Mouse (Mus musculus) spleen, postnatal 14 days (tissue): Measurements from ENCODE around the gene Ube4a.

Experiments
- DNase-seq, 2 experiments: peaks; one replicate each; pipeline ENCODE4 v3.0.0; 2021 to 2022; ENCODE audit warnings: low spot score in 2 of 2

Gene Ube4a

GRCm38 (mm10) chr9:44900402-44900801 lies 65.0 kb downstream of the Ube4a start:
- peak in 1 of 2 experiments; percentile 15 for DNase-seq

DNA sequence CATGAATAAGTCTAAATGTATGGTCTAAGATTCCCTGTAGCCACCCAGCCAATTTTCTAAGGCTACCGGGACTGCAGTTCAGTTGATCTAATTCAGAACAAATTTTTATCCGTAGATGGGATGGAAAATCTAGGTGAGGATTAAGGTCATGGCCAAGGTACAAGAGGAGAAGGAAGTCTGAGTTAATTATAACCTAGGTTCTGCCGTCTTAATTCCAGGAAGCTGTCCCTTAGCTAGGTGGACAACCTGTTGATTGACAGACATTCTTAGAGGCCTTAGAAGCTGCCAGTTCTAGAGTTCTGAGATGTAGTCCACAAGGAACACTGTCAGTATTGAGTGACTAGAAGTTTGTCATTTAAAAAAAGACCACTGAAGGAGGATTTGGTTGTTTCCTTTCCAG lies 65.7 kb downstream of the Ube4a start:
- DNase-seq, result no peak

GRCm38 (mm10) chr9:44897024-44897423 lies 68.4 kb downstream of the Ube4a start:
- DNase-seq, result no peak

- DNase-seq, result no peak
Observed at GRCm38 (mm10) chr9:44892664-44893063, 72.7 kb downstream of the Ube4a start.

- DNase-seq, result no peak
Observed at GRCm38 (mm10) chr9:44891210-44891609, 74.2 kb downstream of the Ube4a start.

DNA sequence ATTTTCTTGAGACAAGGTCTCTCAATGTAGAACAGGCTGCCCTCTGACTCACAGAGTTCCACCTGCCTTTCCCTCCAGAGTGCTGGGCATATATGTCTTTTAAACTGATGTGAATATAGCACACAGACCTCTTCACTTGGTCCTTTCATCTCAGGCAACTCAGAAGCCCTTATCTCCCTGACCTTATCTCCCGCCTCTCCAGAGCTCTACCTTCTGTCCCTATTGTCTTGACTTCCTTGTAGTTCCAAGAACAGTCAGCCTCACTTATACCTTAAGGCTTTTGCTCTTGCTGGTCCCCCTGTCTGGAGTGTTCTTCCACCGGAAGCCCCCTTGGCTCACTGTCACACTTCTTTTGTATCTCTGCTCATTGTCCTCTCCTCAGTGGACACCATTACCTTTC lies 75.3 kb downstream of the Ube4a start:
- DNase-seq, result no peak

GRCm38 (mm10) chr9:44888114-44888624 lies 77.2 kb downstream of the Ube4a start:
- no peak for DNase-seq

- no peak for DNase-seq
Observed at GRCm38 (mm10) chr9:44882981-44883569, 82.3 kb downstream of the Ube4a start.

- peak; percentile 24 to 42 for DNase-seq
Observed at GRCm38 (mm10) chr9:44882436-44882980, 82.9 kb downstream of the Ube4a start.

- peak; percentile 46 to 62 for DNase-seq
Observed at GRCm38 (mm10) chr9:44881941-44882435, 83.4 kb downstream of the Ube4a start.

DNA sequence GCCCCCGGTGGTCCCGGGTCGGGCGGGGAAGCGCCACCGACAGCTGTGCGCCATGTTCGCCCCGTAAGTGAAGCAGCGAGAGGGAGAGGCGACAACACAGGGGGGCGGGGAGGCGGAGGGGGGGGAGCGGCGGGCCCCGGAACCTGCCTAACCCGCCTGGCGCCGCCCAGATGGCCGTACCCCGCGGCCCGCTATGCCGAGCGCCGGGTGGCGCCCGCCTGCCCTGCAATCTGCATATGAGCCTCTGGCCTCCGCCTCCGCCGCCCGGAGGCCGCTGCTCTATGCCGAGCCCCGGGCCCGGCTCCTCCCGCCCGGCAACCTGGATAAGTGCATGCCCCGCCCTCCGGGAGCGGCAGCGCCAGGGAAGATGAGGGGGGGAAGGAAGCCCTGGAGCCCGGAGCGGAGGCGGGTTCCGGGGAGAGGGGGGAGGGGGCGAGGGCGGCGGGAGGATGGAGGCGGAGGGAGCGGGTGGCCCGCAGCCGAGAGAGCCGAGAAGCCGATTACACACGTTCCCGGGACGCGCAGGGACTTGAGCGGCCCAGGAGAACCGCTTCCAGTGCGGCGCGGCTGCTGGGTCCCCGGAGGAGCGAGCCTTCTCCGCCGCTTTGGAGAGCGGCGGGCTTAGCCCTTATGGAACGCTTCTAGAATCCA lies 84.1 kb downstream of the Ube4a start, which contains the start of gene Kmt2a:
Gene Kmt2a (minus strand): TSS at position 76 of the 651 bp plus-strand sequence.
- peak; percentile 96 to 97 for DNase-seq

DNA sequence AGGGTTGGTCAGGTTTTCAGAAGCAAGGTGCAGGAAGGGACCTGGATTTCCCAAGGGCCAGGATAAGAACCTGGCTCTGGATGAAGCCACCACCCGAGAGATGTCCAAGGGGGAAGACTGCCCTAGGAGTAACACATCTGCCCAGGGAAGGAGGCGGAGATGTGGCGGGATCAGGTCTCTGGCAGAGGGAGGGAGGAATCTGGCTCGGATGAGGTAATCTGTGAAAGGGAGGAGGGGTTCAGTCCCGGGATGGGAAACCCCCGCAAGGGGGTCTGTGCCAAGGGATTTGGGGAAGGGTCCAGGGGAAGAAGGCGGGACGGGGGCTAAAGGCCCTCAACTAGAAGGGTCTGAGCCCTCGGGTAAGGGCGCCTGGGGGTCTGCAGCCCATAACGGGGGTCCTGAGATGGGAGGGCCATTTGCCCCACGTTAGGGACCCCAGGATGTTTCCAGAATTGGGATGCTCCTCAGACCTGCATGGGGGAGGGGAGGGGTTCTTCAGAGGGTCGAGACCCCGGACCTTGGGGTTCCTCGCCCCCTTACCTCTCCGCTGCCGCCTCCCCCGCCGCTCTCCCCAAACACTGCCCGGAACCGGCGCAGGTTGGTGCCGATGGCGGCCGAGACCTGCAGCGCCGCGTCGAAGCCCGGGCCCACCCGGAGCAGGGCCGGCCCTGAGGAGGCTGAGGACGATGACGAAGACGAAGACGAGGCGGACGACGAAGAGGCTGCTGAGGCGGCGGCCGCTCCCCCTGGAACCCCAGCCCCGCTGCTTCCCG lies 84.9 kb downstream of the Ube4a start:
- DNase-seq, result peak in 1 of 2 experiments; percentile 25

DNA sequence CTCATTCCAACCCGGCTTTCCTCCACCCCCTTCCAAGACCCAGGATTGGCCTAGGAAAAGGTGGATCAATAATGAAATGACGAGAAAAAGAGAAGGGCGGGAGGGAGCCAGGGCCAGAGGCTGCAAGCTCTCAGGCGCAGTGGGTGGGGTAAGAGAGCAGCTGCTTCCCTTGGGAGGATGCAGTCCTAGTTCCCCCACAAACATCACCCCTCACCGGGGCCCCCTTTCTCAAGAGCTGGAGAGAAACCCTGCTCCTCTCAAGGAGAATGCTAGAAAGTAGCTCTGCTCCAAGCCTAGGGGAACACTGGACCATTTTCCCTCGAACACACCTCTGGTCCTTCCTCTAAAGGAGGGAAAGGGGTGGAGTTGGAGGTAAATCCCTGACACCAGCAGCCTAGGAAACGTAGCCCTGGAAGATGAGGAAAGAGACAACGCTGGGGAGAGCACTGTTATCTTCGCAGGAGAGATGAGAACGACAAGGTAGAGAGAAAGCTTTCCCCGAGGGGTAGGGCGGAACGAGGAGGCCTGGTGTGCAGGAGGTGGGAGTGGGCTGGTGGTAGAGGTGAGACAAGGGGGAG lies 85.6 kb downstream of the Ube4a start:
- DNase-seq, result peak in 1 of 2 experiments; percentile 25

GRCm38 (mm10) chr9:44878776-44879500 lies 86.5 kb downstream of the Ube4a start:
- DNase-seq, result no peak

DNA sequence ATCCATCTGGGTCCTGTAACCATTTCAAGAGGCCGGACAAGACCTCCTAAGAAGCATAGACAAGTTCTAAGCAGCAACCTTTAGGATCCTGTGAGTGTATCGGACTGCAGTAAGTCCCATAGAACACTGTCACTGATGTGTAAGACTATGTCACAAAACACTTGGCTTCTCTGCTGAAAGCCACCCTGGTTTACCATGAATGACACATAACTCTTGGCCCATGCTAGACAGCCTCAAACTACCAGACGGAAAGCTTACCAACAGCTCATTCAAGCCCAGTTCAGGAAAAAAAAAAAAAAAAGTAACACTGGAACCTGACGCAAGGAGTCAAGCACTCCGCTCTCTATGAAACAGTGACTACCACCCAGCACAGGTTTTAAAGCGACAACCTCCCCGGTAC lies 87.7 kb downstream of the Ube4a start:
- no peak for DNase-seq

DNA sequence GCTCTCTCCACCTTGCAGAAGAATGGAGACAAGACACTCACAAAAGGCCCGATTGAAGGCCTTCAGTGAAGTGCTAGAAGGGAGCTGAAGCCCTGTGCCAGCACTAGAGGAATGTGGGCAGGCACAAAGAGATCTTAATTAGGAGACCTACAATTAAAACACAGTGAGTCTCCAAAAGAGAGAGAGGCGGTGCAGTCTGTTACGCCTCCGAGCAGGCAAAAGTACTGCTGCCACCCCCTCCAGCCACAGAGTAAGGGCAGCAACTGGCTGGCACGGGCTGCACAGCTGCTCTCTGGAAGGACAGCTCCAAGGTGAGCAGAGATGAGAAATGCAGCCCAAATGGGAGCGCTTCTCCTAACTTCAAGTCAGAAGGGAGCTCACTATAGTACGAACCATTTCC lies 89.9 kb downstream of the Ube4a start:
- no peak for DNase-seq

DNA sequence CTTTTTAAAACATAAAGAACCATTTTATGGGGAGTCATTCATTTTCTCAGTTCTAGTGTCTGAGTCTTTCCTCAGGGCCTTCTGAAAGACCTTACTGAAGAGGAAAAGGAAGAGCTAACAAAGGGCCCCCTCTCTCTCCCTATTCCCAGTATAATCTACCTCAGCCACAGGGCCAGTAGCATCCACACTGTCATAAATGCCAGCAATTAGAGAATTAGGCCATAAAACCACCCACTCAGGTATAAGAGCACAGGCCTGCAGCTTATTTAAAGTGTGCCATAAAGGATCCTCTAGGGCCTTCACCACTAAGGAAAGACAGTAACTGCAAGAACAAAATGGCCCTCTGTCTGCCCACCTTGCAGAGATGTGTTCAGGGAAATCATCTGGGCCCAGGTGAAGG lies 91.2 kb downstream of the Ube4a start:
- DNase-seq, result no peak

DNA sequence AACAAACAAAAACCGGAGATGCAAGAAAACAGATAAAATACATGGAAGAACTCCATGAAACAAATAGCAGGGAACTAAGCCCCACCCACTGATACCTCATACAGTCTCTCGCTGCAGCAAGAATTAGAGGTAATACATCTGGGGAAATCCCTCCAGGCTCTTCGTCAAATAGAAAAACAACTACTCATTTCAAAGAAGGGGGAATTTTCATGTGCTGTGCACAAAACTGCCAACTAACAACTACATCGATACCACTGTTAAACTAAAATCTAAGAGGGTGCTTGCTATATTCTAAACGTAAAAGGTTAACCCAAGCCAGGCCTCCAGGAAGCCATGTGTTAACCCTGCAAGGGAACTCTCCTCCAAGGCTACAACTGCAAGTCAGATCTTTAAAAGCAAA lies 91.7 kb downstream of the Ube4a start:
- no peak for DNase-seq
